Mouse (Mus musculus) left cerebral cortex, adult 9 months (tissue): ENCODE data around the gene Uckl1.

Source experiments
- DNase-seq, 2 experiments: peaks; one replicate each; pipeline ENCODE4 v3.0.0; 2022; ENCODE audit warnings: low spot score in 2 of 2

Gene Uckl1

DNA sequence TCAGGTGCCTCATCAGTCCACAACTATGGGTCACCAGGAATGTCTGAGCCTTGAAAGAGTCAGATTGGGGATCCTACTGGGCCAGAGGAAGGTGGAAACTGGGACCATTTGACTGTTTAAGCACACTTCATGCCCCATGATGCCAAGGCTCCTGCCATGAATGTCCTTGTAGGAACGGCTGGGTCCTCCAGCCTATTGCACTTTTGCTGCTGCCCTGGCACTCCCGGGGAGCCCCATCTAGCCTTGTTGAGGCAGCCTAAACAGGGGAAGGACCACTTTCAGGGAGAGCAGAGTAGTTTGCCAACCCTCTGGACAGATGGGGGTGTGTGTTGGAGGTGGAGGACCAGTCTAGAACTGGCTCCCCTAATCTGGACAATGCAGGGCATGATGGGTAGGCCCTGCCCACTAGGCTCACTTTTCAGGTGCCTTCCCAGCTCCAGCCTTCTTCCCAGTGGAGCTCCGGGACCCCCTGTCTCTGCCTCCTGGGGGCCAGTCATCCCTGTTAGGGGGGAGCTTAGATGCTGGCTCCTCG, at the start of gene Uckl1:
Uckl1 (minus strand) TSS at position 482 of the 532 bp plus-strand sequence.
- DNase-seq: no peak

DNA sequence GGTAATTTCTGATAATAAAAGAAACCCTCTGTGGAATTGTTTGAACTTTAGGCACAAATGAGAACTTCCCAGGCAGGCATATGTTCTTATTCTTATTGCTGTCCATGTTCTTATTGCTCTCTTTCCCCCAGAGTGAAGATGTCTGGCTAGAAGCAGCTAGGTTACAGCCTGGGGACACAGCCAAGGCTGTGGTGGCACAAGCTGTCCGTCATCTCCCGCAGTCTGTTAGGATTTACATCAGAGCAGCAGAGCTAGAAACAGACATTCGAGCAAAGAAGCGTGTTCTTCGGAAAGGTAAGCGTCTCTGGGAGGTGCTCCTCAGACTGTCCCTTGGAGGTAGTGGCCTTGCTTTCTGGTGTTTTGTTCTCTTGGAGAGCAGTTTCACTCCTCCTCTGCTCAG, 47.9 kb upstream of the Uckl1 start:
- no peak for DNase-seq

DNA sequence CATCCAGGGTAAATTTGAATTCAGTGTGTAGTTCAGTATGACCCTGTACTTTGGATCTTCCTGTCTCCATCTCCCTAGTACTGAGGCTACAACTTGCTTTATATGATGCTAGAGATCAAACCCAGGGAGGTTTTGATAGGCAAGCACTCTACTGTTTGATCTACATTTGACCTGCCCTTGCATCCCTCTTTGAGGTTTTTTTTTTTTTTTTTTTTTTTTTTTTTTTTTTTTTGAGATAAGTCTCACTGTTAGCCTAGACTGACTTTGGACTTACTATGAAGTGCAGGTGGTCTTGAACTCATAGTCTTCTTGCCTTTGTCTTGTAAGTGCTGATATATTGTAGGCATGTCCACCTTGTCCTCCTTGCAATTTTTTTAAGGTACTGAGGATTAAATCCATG, 43.8 kb upstream of the Uckl1 start:
- no peak for DNase-seq

DNA sequence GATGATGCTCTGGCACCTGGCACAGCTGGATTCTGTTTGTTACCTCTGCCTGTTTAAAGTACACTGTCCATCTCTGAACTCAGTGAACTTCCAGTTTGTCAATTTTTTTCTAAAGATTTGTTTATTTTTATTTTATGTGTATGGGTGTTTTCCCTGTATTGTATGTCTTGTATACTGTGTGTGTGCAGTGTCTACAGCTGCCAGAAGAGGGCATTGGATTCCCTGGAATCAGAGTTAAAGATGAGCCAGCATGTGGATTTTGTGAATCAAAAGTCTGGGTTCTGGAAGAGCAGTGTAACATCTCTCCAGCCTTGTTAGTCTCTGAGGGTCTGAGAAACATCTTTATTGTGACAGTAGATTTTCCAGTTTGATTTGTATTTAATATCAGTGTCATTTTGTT, 38.7 kb upstream of the Uckl1 start:
- DNase-seq: peak in 1 of 2 experiments; percentile 22

DNA sequence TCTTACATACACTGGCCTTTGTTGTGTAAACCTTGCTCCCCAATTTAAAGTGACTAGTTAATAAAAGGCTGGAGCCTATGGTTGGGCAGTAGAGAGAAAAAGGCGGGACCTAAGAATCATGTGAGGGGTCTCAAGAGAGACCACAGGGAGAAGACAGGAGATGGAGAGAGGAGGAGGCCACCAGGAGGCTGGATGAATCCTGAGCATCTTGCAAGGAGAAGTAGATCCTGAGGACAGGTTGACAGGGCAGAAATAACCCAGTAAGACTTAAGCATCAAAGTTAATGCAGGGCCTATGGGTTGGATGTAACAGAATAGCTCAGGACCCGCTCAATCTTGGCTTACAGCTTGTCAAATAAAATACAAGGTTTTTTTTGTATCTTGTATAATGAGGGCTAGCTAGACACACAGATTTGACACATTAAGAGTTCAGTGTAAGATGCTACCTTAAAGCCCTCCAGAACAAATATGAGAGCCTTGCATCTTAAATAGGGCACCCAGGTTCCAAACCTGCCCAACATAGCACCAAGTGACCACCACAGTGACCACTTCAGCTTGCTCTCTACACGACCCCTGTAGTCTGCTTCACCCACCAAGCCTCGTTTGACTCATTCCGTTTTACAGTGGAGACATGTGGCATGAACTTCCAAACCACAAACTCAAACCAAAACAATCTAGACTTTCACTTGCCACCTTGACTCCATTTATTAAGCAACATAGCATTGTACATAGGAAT, 34.2 kb upstream of the Uckl1 start:
- no peak for DNase-seq

DNA sequence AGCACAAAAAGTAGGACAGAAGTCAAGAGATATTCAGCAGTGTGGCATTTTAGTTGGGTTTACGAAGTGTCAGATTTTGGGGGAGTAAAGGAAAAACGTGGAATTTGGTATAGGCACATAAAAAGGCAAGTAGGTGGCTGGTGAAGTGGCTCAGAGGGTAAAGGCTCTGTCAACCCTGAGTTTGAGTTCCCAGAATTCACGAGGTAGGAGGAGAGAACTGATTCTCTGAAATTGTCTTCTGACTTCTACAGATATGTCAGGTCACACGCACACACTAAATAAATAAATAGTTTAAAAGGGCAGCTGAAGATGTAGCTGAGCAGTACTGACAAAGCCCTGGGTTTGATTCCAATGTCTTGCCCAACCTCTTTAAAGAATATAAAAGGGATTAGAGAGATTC, 17.7 kb upstream of the Uckl1 start:
- no peak for DNase-seq

DNA sequence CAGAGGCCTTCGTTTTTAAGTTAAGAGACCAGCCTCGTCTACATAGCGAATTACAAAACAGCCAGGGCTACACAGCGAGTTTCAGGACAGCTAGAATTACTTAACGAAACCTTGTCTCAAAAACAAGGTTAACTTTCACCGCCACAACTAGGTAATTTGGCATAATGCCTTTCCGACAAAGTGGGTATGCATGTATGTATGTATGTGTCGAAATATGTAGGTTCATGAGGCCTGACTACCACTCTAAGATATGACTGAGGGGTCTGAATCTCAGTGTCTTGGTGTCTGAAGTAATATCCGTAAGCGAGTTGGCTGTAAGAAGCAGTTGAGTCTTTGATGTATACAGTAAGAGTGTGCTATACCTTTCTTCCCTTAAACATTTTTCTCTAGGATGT, 17.1 kb upstream of the Uckl1 start:
- no peak for DNase-seq

DNA sequence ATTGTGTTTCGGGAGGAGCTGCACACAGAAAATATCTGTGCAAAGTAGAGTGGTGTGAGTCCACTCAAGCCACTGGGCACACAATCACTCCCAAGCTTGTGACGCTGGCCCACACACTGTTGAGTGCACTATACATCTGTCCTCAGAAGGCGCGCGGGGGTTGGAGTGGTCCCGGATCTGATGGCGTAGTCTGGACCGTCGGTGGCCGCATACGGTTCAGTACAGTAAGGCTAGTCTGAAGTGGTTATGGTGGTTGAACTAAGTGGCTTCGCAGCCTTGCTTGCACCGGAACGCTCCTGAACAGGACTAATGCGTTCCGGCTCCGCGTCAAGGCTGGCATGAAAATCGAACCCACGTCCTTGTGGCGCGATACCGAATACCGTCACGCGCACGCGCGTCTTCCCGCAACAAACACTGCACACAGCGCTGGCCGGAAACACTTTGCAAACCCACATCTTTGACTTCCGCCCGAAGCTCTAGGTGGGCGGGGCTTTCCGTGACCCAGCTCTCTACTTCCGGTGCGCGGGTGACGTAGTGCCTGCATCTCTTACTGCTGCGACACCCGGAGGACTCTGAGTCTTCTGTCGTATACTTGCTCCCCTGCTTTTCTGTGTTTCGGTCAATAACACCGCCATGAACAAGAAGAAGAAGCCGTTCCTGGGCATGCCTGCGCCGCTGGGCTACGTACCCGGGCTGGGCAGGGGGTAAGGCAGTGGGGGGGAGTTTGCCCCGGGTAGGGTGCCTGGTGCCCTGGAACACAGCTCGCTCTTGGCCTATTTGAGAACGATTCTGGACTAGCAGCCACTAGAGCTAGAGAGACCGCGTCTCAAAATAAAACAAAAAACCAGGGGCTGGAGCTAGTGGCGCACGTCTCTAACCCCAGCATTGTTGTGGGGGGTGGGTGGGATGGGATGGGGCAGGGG, 16.4 kb upstream of the Uckl1 start:
- DNase-seq: peak; percentile 94 to 98

DNA sequence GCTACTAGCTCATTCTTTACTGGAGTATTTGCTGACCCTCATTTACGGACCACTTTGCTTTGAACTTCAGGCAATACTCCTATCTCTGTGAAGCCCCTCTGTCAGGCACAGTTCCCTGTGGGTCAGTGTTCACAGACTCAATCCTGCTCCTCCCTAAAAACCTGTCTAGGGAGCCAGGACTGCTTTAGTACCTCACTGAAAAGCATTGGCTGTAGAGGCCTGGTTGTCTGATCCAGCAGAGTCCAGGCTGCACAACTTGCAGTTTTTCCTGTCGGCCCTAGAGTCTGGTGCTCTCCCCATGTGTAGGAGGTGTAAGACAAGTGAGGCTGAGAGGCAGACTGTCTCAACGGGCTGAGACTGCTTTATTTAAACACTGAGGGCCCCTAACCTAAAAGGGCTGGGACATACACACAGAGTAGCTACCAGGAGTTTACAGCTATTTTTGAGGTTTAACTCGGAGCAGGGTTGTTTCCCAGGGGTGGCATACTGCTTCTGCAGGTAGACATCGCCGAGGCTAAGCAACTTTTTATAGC, 15.6 kb upstream of the Uckl1 start:
- DNase-seq: no peak

DNA sequence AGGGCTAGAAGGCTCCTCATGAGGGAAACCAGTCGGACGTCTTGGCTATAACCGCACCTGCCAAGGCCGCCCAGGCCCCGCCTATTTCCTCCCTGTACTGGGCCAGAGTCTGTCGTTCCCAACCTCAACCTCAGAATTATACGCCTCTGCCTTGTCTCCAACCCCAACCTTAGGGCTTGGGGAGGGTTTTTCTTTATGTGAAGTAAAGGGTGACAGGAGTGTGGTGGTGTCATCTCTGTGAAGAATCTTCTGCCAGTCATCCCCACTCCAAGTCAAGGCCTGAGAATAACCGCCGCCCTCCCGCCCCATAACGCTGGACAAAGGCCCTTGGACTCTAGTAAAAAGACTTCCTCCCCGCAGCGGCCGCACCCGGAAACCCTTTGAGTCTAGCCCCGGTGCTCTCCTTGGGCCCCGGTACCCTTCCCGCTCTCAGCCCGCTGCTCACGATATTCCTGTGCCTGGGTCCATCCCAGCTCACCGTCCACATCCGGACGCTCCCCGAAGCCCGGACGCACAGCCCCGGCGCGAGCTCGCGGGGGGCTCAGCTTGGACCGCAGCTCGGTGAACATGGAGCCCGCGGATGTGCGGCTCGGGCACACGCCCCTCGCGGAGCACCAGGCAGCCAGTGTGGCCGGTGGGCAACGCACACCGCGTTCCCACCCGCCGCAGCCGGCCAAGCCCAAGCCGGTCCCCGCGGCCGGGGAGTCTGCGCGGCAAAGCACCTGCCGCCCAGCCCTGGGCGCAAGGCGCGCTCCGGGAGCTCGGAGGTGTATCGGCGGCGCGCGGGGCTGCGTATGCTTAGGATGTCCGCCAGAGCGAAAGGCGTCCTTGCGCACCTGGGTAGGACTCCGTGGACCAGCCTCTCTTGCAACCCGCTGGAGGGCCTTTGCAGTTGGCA, 14.0 kb upstream of the Uckl1 start, which contains the start of gene Samd10:
Samd10 (minus strand) TSS at position 759 of the 898 bp plus-strand sequence.
- peak in 1 of 2 experiments; percentile 67 for DNase-seq

DNA sequence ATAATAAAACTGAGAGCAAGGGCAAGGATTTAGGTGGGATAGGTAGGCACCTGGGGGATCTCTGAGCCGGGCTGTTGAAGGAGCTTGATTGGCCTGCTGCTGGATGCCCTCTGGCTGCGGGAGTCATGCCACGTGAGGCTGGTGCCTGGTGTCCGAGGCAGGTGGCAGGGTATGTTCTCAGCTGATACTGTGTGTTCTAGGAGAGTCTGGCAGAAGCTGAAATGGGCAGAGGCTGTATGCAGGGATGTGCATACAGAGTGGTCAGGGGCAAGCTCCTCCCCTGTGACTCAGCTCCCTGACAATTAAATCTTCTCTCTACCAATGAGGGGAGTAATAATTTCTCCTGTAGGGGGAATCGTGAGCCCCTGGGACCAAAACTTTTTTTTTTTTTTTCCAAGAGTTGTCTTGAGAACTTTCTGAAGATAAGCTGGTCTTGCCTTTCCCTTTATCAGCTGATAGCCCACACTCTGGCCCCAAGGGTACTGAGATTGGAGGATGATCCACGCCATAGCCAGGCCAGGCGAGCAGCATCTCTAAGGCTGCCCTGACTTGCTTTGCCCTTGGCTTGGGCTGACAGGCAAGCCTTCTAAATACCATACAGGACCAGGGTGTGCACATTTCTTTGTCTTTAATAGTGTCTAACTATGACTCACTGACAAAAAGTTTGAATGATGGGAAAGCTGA, 12.8 kb upstream of the Uckl1 start:
- DNase-seq: no peak

DNA sequence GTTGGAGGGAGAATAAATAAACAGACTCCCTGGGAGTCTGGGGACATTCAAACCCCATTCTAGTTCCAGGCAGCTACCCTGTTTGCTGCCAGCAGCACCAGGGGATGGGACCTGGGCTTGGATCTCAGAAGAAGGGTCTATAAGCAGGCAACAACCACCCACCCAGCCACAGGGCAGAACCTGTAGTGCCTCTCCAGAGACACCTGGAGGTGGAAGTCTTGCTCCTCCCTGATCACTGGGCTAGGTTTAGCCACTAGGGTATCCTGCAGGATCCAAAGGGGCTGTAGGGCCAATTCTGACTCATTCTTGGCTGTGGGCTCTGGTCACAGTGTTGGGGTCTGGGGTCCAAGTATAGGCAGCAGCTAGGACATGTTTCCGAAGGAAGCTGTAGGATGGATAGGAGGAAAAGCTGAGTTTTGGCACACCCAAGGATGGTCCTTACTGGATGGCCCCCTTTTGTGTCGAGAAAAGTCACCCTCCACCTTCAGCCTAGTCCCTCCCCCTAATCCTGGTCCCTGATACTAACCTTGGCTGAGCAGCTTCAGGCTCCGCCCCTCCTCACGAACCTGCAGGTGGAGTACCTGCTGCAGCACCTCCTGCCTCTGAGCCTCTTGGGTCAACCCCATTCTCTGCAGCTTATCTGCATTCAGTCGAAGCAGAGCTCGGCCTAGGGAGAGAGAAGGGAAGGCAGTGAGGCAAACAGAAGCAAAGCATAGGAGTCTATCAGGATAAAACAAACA, 11.7 kb upstream of the Uckl1 start:
- no peak for DNase-seq

DNA sequence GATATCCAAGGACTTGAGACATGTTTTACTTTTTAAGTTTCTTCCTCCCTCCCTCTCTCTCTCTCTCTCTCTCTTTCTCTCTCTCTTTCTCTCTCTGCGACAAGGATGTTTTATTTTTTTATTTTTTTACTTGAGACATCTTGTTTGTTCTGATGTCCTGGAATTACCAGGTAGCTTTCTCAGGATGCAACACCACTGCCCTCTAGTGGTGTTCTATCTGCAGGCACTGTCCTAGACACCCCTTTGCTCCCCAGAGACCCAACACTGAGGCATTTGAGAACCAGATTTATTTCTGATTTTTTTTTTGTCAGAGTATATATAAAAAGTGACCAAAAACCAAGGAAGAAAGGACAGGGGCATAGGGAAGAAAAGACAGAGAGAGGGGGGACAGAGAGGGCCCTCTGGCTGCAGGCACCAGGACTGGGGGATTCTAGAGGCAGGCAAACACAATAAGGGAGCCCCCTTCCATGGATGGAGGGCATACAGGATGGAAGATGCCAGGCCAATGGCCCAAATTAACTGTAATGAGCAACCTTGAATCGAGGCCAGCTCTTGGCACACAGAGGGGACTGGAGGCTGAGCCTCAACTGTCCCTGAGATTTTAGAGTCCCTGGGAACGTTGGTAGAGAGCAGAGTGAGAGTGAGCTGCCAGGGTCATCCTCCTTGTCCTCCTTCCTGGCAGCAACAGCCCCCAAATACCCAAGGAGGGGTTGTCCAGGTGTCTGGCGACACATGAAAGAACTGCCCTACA, 10.4 kb upstream of the Uckl1 start:
- no peak for DNase-seq

DNA sequence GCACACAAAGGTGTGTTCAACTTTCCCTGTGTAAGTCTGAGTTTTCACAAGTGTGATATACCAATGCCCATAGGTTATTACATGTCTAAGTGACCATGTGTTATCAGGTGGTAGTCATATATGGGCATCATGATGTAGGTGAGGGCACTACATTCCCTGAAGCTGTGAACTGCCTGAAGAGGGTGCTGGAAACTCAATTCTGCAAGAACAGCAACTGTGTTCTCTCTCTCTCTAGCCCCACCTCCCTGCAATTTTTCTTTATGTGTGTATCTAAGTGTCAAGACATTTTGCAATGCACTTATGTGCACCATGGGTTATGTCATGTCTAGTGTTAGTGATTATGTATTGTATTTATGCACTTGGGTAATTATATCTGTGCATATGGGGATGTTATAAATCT, 9.2 kb upstream of the Uckl1 start:
- DNase-seq: no peak

DNA sequence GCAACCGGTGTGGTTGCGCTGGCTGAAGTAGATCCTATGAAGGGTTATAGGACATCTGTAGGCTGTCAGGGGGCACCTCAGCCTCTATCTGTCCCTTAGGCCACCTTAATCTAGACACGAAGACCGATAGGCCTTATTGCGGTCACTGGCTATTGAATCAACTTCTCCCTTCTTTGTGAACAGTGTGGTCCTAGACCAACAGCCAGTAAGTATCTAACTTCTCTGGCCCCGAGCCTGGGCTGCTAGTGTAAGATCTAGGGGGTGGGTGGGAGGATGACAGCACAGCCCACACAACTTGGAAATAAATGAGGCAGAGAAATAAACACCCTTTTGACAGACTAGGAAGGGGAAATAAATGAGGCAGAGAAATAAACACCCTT, 8.3 kb upstream of the Uckl1 start:
- no peak for DNase-seq

DNA sequence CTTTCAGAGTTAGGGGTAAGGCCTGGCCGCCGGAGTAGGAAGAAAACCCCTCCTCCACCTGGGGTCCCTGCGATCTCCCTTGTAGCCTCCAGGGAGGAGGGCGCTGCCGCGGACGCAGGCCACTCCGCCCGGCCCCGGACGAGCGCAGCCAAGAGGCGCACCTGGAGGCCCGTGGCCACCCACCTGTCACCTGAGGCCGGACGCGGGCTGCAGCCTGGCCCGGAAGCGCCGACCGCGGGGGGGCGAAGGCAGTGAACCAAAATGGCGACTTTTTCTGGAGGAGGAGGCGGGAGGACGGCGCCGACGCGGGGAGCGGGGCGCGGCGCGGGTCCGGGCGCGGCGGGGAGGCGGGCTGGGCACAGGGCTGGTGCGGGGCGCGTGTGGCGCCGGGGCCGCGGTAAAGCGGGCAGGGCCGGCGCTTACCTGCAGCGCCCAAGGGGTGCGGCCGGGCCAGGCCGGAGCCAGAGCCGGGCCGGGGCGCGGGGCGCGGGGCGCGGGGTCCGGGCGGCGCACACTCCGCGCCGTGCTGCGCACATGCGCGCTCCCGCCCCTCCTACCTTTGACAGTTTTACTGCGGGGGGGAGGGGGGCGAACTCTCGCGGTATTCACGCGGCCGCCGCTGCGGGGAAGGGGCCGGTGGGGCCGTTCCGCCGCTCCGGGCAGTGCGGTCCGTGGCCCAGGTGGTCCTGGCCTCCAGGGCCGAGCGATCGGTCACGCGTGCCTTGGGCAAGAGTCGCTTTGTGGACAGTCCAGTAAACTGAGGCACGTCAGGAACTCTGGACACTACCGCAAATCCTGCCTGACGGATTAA, 7.7 kb upstream of the Uckl1 start, which contains the start of gene Zfp512b:
Zfp512b (minus strand) TSS at position 573 of the 811 bp plus-strand sequence.
- DNase-seq: peak in 1 of 2 experiments; percentile 60

DNA sequence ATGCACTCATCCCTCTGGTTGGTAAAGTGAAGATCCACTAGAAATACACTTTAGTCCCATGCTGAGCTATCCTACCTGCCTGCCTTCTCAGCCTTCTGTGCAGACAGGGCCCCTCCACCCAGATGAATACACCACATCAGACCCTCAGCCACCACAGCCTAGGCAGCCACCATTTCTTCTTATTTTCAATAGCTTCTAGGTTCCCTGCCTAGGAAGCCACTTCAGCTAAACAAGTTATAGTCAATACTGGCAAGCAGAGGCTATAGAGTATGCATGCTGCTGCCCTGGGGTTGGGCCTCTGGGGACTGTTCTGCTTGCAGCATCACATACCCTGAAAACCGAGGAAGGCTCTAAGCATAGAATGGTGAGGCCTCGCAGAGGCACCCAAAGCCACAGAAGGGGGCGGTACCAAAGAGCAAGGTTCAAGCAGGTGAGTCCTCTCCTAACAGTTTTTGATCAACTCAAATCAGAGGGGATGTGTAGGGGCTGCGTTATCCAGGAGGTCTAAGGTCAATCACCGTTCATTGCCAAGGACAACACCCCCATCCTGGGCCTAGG, 6.9 kb upstream of the Uckl1 start, which contains the start of gene Prpf6:
Prpf6 (plus strand) TSS at position 341 of the 558 bp plus-strand sequence.
- no peak for DNase-seq

DNA sequence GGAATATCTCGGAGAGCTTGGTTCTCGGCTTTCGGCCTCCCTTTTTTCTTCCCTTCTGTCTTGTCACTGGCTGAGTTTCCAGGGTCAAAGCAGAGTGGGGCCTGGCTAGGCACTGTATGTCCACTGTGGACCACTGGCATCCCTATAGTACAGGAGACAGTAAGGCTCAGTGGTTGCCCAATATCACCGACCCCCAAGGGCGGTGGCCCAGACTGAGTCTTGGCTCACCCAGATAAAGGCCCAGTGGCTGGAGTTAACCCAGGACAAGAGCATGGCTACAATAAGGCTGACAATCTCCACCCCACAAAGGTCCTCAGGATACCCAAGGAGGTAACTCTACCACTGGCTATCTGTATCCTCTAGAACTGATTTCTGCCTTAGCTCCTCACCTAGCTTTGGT, 5.8 kb upstream of the Uckl1 start:
- DNase-seq: no peak
